26 mouse cellular contexts compared by ENCODE assay signal in genomic region chr4:140529735-140530134, GRCm38 (mm10).
DNase-seq lines count a peak whose midpoint lies in the region; ATAC-seq and TF ChIP-seq lines count a peak whose summit lies in the region.
"Had no signal": no experiment of that assay in that cellular context is flagged by ENCODE, and none has a peak within 500 bp of the region (broad histone marks: within the 10 kb centered on the region; RNA-seq: fewer than 3 reads in every experiment).

No protein-coding gene starts in this region.

- no peaks in the 10 kb centered on the region for H3K9me3 ChIP-seq in forebrain, embryonic 12.5 days
- no peaks in the 10 kb centered on the region for H3K9me3 ChIP-seq in forebrain, embryonic 11.5 days (ENCODE audit: control insufficient read depth, low read length)
- no peaks in the 10 kb centered on the region for H3K9me3 ChIP-seq in neural tube, embryonic 13.5 days
- H3K9me3 ChIP-seq in midbrain, embryonic 13.5 days = no peaks in the 10 kb centered on the region
- H3K9me3 ChIP-seq: embryonic facial prominence, embryonic 10.5 days; embryonic facial prominence, embryonic 15.5 days; limb, embryonic 12.5 days; megakaryocyte, embryonic 14.5 days had no signal

- 0 out of 2 replicates have a peak overlapping the region, but pooled peaks have one; percentile 9 for H3K27ac ChIP-seq in forebrain, embryonic 12.5 days
- H3K27ac ChIP-seq in forebrain, embryonic 11.5 days (ENCODE audit: low read depth, low read length) = no peak overlapping the region
- peak overlapping the region; percentile 69 for H3K27ac ChIP-seq in neural tube, embryonic 13.5 days (replicated peaks)
- H3K27ac ChIP-seq in midbrain, embryonic 13.5 days = peak overlapping the region; percentile 61
- H3K27ac ChIP-seq: embryonic facial prominence, embryonic 10.5 days; embryonic facial prominence, embryonic 15.5 days; left cerebral cortex, adult 2 months; limb, embryonic 12.5 days had no signal

- TF ChIP-seq CTCF in lung, adult 2 months (IDR thresholded peaks at IDR 0.05; ENCODE audit: insufficient read depth, low read length) = no peak

- no peak for ATAC-seq in forebrain, embryonic 12.5 days (ENCODE audit: low FRiP score)
- no peak for ATAC-seq in forebrain, embryonic 11.5 days (replicated peaks; ENCODE audit: low FRiP score)
- ATAC-seq in neural tube, embryonic 13.5 days (ENCODE audit: low read depth) = no peak
- no peak for ATAC-seq in midbrain, embryonic 13.5 days
- ATAC-seq: activated CD4-positive, CD25-positive, alpha-beta regulatory T cell, adult 4 months had no signal

- no peak overlapping the region for H3K4me2 ChIP-seq in forebrain, embryonic 12.5 days
- no peak overlapping the region for H3K4me2 ChIP-seq in forebrain, embryonic 11.5 days (ENCODE audit: low read depth, low read length, severe bottlenecking)
- no peak overlapping the region for H3K4me2 ChIP-seq in neural tube, embryonic 13.5 days
- H3K4me2 ChIP-seq in midbrain, embryonic 13.5 days (replicated peaks) = no peak overlapping the region
- H3K4me2 ChIP-seq: embryonic facial prominence, embryonic 15.5 days; heart, embryonic 11.5 days; hindbrain, embryonic 14.5 days; limb, embryonic 12.5 days had no signal

- H3K9ac ChIP-seq in forebrain, embryonic 12.5 days = no peak overlapping the region
- H3K9ac ChIP-seq in forebrain, embryonic 11.5 days (ENCODE audit: low read length) = no peak overlapping the region
- 0 out of 2 replicates have a peak overlapping the region, but pooled peaks have one; percentile 4 for H3K9ac ChIP-seq in neural tube, embryonic 13.5 days
- H3K9ac ChIP-seq in midbrain, embryonic 13.5 days (replicated peaks) = 0 out of 2 replicates have a peak overlapping the region, but pooled peaks have one; percentile 12
- H3K9ac ChIP-seq: embryonic facial prominence, embryonic 15.5 days; hindbrain, embryonic 14.5 days; limb, embryonic 12.5 days had no signal

- DNase-seq in forebrain, embryonic 11.5 days (ENCODE audit: low spot score) = no peak
- no peak for DNase-seq in neural tube, embryonic 10.5 days (ENCODE audit: extremely low spot score, low spot score)
- DNase-seq in lung, adult 2 months = no peak
- no peak for DNase-seq in layer of hippocampus, adult 9-11 months
- DNase-seq: adrenal gland, adult 2 months; adrenal gland, postnatal 36 days; cerebellum, adult 2 months; cerebellum, postnatal 14 days; gastrocnemius, postnatal 36 days; heart, adult 18-20 months; heart, postnatal 36 days; kidney, adult 11 months; kidney, postnatal 14 days; lung, postnatal 36 days had no signal

- no peak for TF ChIP-seq POLR2A in lung, adult 2 months (IDR thresholded peaks at IDR 0.05; ENCODE audit: borderline replicate concordance, extremely low read depth, low read depth, low read length)

- peaks cover 26% of the 10 kb centered on the region for H3K36me3 ChIP-seq in forebrain, embryonic 12.5 days (replicated peaks)
- 0 out of 2 replicates have a peak, but pooled peaks cover 1% of the 10 kb centered on the region for H3K36me3 ChIP-seq in forebrain, embryonic 11.5 days (ENCODE audit: control insufficient read depth, insufficient read depth, low read length)
- H3K36me3 ChIP-seq in neural tube, embryonic 13.5 days = peaks cover 24% of the 10 kb centered on the region
- peaks cover 43% of the 10 kb centered on the region for H3K36me3 ChIP-seq in midbrain, embryonic 13.5 days

- 65% methylated on average over 14 of the region's 14 CpGs for WGBS in forebrain, embryonic 12.5 days
- WGBS in forebrain, embryonic 11.5 days = 83% methylated on average over 14 of the region's 14 CpGs
- 36% methylated on average over 14 of the region's 14 CpGs for WGBS in neural tube, embryonic 13.5 days
- 46% methylated on average over 14 of the region's 14 CpGs for WGBS in midbrain, embryonic 13.5 days
- WGBS in lung, adult 2 months = 77% methylated on average over 14 of the region's 14 CpGs

- H3K4me3 ChIP-seq in forebrain, embryonic 12.5 days (replicated peaks) = no peak overlapping the region
- no peak overlapping the region for H3K4me3 ChIP-seq in forebrain, embryonic 11.5 days (ENCODE audit: low read depth, low read length)
- H3K4me3 ChIP-seq in neural tube, embryonic 13.5 days = no peak overlapping the region
- no peak overlapping the region for H3K4me3 ChIP-seq in midbrain, embryonic 13.5 days (replicated peaks)
- no peak overlapping the region for H3K4me3 ChIP-seq in lung, adult 2 months (replicated peaks; ENCODE audit: extremely low read depth, low read depth, low read length)
- H3K4me3 ChIP-seq: embryonic facial prominence, embryonic 10.5 days; embryonic facial prominence, embryonic 15.5 days; left cerebral cortex, adult 2 months; limb, embryonic 12.5 days; megakaryocyte, embryonic 14.5 days had no signal

- H3K27me3 ChIP-seq in forebrain, embryonic 12.5 days = no peaks in the 10 kb centered on the region
- no peaks in the 10 kb centered on the region for H3K27me3 ChIP-seq in forebrain, embryonic 11.5 days (ENCODE audit: control insufficient read depth, insufficient read depth, low read length)
- no peaks in the 10 kb centered on the region for H3K27me3 ChIP-seq in neural tube, embryonic 13.5 days
- H3K27me3 ChIP-seq in midbrain, embryonic 13.5 days = no peaks in the 10 kb centered on the region
- H3K27me3 ChIP-seq: CH12.LX; embryonic facial prominence, embryonic 15.5 days; limb, embryonic 12.5 days had no signal

- H3K4me1 ChIP-seq in forebrain, embryonic 12.5 days = peaks cover 47% of the 10 kb centered on the region
- H3K4me1 ChIP-seq in forebrain, embryonic 11.5 days (replicated peaks; ENCODE audit: control insufficient read depth, insufficient read depth, low read length) = no peaks in the 10 kb centered on the region
- peaks cover 74% of the 10 kb centered on the region for H3K4me1 ChIP-seq in neural tube, embryonic 13.5 days (replicated peaks)
- H3K4me1 ChIP-seq in midbrain, embryonic 13.5 days (replicated peaks) = peaks cover 70% of the 10 kb centered on the region
- H3K4me1 ChIP-seq in lung, adult 2 months (ENCODE audit: control insufficient read depth, insufficient read depth, low read length) = no peaks in the 10 kb centered on the region
- H3K4me1 ChIP-seq: embryonic facial prominence, embryonic 15.5 days had no signal

Comparison
In these comparisons a context has a peak if more than half of its experiments do, and no peak if none do; other contexts are left out.
1. H3K9ac ChIP-seq: peak in neural tube, embryonic 13.5 days (single experiment) and midbrain, embryonic 13.5 days (single experiment); none in forebrain, embryonic 12.5 days (single experiment) and forebrain, embryonic 11.5 days (single experiment).